Mouse (Mus musculus) CH12.LX (cell line): ENCODE data around the gene Usp19. TPM values are rescaled to one million over a fixed set of nuclear protein-coding genes. Genes with fewer than 3 reads are reported as not detected.

Experiments
- DNase-seq: peaks from one replicate; pipeline ENCODE4 v3.0.0-alpha.2; 2013; ENCODE audit errors: extremely low read depth
- H3K27ac ChIP-seq: 2 replicates; pipeline ENCODE4 v1.5.1; 2012; ENCODE audit warnings: low read depth, mild to moderate bottlenecking, control low read depth, moderate library complexity; ENCODE audit not compliant: insufficient read depth
- H3K27me3 ChIP-seq: replicated peaks from 2 replicates; pipeline ENCODE3; 2012; ENCODE audit warnings: inconsistent platforms
- H3K36me3 ChIP-seq, 2 experiments: replicated peaks in 1 of 2; 2 replicates each; pipeline versions ENCODE3 to v1.6.1; 2012; ENCODE audit warnings: inconsistent platforms in 1 of 2, low read length in 1 of 2, mild to moderate bottlenecking in 1 of 2, mixed read lengths in 1 of 2, moderate library complexity in 1 of 2; ENCODE audit not compliant: control insufficient read depth in 1 of 2, insufficient read depth in 1 of 2
- H3K4me1 ChIP-seq, 2 experiments: 2 replicates each; pipeline ENCODE4 v1.6.1; 2012; ENCODE audit warnings: inconsistent platforms in 1 of 2, moderate library complexity in 1 of 2; ENCODE audit not compliant: insufficient read depth in 2 of 2, control insufficient read depth in 1 of 2
- H3K4me2 ChIP-seq: 2 replicates; pipeline ENCODE4 v1.6.1; 2012; ENCODE audit warnings: low read depth, mild to moderate bottlenecking, control low read depth; ENCODE audit not compliant: poor library complexity, insufficient read depth, severe bottlenecking
- H3K4me3 ChIP-seq, 3 experiments: fragments of 150-350 bp in 1 of 3; sonication (generic) in 1 of 3; replicated peaks in 1 of 3; 2 replicates each; pipeline versions ENCODE3 to v1.5.1; 2011 to 2012; ENCODE audit warnings: low read depth in 2 of 3, low read length in 2 of 3, mild to moderate bottlenecking in 2 of 3, moderate library complexity in 2 of 3, control low read depth in 1 of 3, improper control_type of control experiment in 1 of 3, inconsistent platforms in 1 of 3, mixed read lengths in 1 of 3; ENCODE audit not compliant: poor library complexity in 1 of 3
- H3K79me2 ChIP-seq: replicated peaks from 2 replicates; pipeline ENCODE4 v1.6.1; 2012; ENCODE audit warnings: mild to moderate bottlenecking, moderate library complexity; ENCODE audit not compliant: control insufficient read depth, poor library complexity, insufficient read depth, severe bottlenecking; ENCODE audit errors: extremely low read depth
- H3K9ac ChIP-seq: 2 replicates; pipeline ENCODE4 v1.6.1; 2012; ENCODE audit warnings: low read depth, mild to moderate bottlenecking, control low read depth, moderate library complexity; ENCODE audit not compliant: insufficient read depth
- H3K9me3 ChIP-seq: replicated peaks from 2 replicates; pipeline ENCODE3; 2012; ENCODE audit warnings: low read length, inconsistent platforms, mixed read lengths
- BHLHE40 ChIP-seq: IDR thresholded peaks from 2 replicates; pipeline ENCODE4 v1.6.1; 2011; ENCODE audit warnings: mild to moderate bottlenecking, low read depth, low read length, improper control_type of control experiment
- CHD1 ChIP-seq: IDR thresholded peaks from 2 replicates; pipeline ENCODE4 v1.6.1; 2012; ENCODE audit warnings: low read depth, low read length, improper control_type of control experiment, inconsistent platforms
- CHD2 ChIP-seq: IDR thresholded peaks from 2 replicates; pipeline ENCODE4 v1.6.1; 2011; ENCODE audit warnings: low read length, improper control_type of control experiment
- ELF1 ChIP-seq: IDR thresholded peaks from 2 replicates; pipeline ENCODE4 v1.6.1; 2014; ENCODE audit warnings: low read depth, mild to moderate bottlenecking, inconsistent platforms, low read length, improper control_type of control experiment
- HCFC1 ChIP-seq: IDR thresholded peaks from 2 replicates; pipeline ENCODE4 v1.6.1; 2012; ENCODE audit warnings: low read depth, mild to moderate bottlenecking, inconsistent platforms, low read length, improper control_type of control experiment
- IRF4 ChIP-seq: IDR thresholded peaks from 2 replicates; pipeline ENCODE4 v1.6.1; 2014; ENCODE audit warnings: low read depth, mild to moderate bottlenecking, inconsistent platforms, low read length, improper control_type of control experiment
- JUND ChIP-seq: conservative IDR thresholded peaks from 2 replicates; pipeline ENCODE4 v1.6.1; 2011; ENCODE audit warnings: low read depth, low read length, improper control_type of control experiment
- KAT2A ChIP-seq: IDR thresholded peaks from 2 replicates; pipeline ENCODE4 v1.6.1; 2012; ENCODE audit warnings: low read length, improper control_type of control experiment, inconsistent platforms; ENCODE audit not compliant: insufficient replicate concordance
- MAX ChIP-seq: IDR thresholded peaks from 2 replicates; pipeline ENCODE4 v1.6.1; 2011; ENCODE audit warnings: low read length, improper control_type of control experiment
- MAZ ChIP-seq: IDR thresholded peaks from 2 replicates; pipeline ENCODE4 v1.6.1; 2012; ENCODE audit warnings: low read depth, mild to moderate bottlenecking, inconsistent platforms, low read length, improper control_type of control experiment, moderate library complexity
- MEF2A ChIP-seq: IDR thresholded peaks from 2 replicates; pipeline ENCODE4 v1.6.1; 2014; ENCODE audit warnings: low read depth, mild to moderate bottlenecking, inconsistent platforms, low read length, improper control_type of control experiment, borderline replicate concordance
- MXI1 ChIP-seq: IDR thresholded peaks from 2 replicates; pipeline ENCODE4 v1.6.1; 2011; ENCODE audit warnings: mild to moderate bottlenecking, low read depth, low read length, improper control_type of control experiment
- MYC ChIP-seq: IDR thresholded peaks from 2 replicates; pipeline ENCODE4 v1.6.1; 2011; ENCODE audit warnings: low read depth, mild to moderate bottlenecking, improper control_type of control experiment, low read length
- RAD21 ChIP-seq: IDR thresholded peaks from 2 replicates; pipeline ENCODE4 v1.6.1; 2011; ENCODE audit warnings: low read depth, mild to moderate bottlenecking, low read length, improper control_type of control experiment, moderate library complexity
- SIN3A ChIP-seq: IDR thresholded peaks from 2 replicates; pipeline ENCODE4 v1.6.1; 2012; ENCODE audit warnings: low read length, improper control_type of control experiment, inconsistent platforms
- TBP ChIP-seq: conservative IDR thresholded peaks from 2 replicates; pipeline ENCODE4 v1.6.1; 2011; ENCODE audit warnings: low read depth, low read length, improper control_type of control experiment
- USF2 ChIP-seq: conservative IDR thresholded peaks from 2 replicates; pipeline ENCODE4 v1.6.1; 2011; ENCODE audit warnings: low read depth, low read length, improper control_type of control experiment
- dilution Hi-C: fragments of 300-500 bp; cut with MboI; formaldehyde crosslinking; loops from 2 replicates; pipeline ENCODE4 v1.14.3; 2020; ENCODE audit warnings: low sequenced_read_pairs; ENCODE audit not compliant: extremely low pct_unique_long_range_greater_than_20kb, extremely low pct_ligation_motif_present
- in situ Hi-C: fragments of 300-500 bp; cut with MboI; formaldehyde crosslinking; loops from 3 replicates; pipeline ENCODE4 v1.14.3; 2019; ENCODE audit warnings: low sequenced_read_pairs, low pct_ligation_motif_present, low pct_unique_long_range_greater_than_20kb, mixed read lengths
- polyA plus RNA-seq: library from polyadenylated mRNA; unstranded; fragments of >175 nt; gene quantifications from 2 replicates; pipeline ENCODE4 v1.2.1, GENCODE M21; 2012; ENCODE audit warnings: low read depth; ENCODE audit not compliant: insufficient read length
- total RNA-seq, 2 experiments: library from RNA; depleted of rRNA; stranded (reverse); fragments of 300-350 nt in 1 of 2; fragments of >200 nt in 1 of 2; gene quantifications; 2 replicates each; pipeline ENCODE4 v1.2.3; 2012 to 2014

The Usp19 gene
- total and polyA plus RNA-seq, 3 experiments: 36.5 to 106 (median 69.9) TPM

DNA sequence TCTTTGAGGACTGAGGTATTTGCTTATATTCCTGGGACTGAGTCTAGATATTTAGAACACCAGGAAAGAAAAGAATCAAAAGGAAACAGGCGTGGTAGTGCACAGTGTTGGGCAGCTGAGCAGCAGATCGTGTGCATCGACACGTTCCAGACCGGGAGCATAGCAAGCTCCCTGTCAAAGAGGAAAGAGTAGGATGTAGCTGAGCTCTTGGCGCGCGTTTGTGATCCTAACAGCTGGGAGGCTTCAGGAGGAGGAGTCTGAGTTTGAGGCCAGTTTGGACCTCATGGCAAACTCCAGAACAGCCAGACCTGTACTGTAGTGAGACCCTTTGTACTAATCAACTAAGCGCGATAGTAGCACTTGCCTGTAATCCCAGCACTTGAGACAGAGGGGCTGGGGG lies 28.2 kb upstream of the Usp19 start:
- Histone ChIP-seq H3K4me3 (no peak overlapping the region), H3K79me2 (peaks cover 21% of the 10 kb centered on the region), H3K4me2 (no peak overlapping the region), H3K27ac (no peak overlapping the region), H3K27me3 (no peaks in the 10 kb centered on the region), H3K9ac (no peak overlapping the region), H3K4me1 (peaks cover 10 to 24% of the 10 kb centered on the region in 2 experiments), H3K36me3 (peaks cover 19 to 49% of the 10 kb centered on the region in 2 experiments), H3K9me3 (no peaks in the 10 kb centered on the region)
- dilution Hi-C loops (no loop called here), in situ Hi-C loops (no loop called here)
- TF ChIP-seq MAZ: no peak
- TF ChIP-seq CHD1: no peak
- no peak for TF ChIP-seq BHLHE40
- DNase-seq: no peak

DNA sequence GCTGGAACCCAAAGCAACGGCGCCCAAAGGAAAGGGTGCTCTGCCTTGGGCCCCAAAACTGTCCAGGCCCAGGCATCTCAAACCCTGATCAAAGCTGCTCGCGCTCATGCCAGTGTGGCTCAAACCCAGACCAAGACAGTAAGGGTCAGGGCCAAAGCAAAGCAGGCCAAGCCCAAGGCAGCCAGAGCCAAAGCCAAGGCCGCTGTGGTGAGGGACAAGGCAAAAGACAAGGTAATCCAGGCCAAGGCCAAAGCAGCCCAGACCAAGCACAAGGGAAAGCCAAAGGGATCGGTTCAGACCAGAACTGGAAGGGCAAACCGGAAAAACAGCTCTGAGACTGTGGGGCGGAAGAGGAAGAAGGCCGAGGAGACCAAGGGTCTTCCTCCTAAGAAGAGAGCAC lies 26.7 kb upstream of the Usp19 start:
- no peaks in the 10 kb centered on the region for H3K9me3 ChIP-seq
- TF ChIP-seq USF2 (no peak), SIN3A (no peak), MXI1 (no peak), HCFC1 (no peak), RAD21 (no peak), CHD2 (no peak), MYC (no peak), IRF4 (no peak), JUND (no peak), TBP (no peak), MEF2A (no peak), KAT2A (no peak), CHD1 (no peak), ELF1 (no peak), MAX (no peak)
- TF ChIP-seq, all 38 proteins: peak for 0
- dilution Hi-C loops (no loop called here), in situ Hi-C loops (no loop called here)
- Histone ChIP-seq H3K4me3 (no peak overlapping the region), H3K4me2 (no peak overlapping the region), H3K36me3 (peaks cover 19 to 49% of the 10 kb centered on the region in 2 experiments), H3K4me1 (peaks cover 10 to 24% of the 10 kb centered on the region in 2 experiments), H3K79me2 (peaks cover 21% of the 10 kb centered on the region), H3K27me3 (no peaks in the 10 kb centered on the region), H3K27ac (no peak overlapping the region), H3K9ac (no peak overlapping the region)
- no peak for DNase-seq
